Mouse (Mus musculus) intestine, embryonic 16.5 days (tissue): Measurements from ENCODE around the gene Serpina3b. TPM values are rescaled to one million over a fixed set of nuclear protein-coding genes. Genes with fewer than 3 reads are reported as not detected.
A peak's percentile ranks its signal among the peaks of the same experiment; 100 is the strongest.
"Not testable (repeated sequence)": the region's sequence is repeated elsewhere in the genome, so short reads cannot be mapped to it uniquely, and the experiment has no call there.

Experiments
- ATAC-seq: fragments of 200-750 bp; cut with Nextera tagmentation; 2 replicates; pipeline ENCODE4 v1.8.0; 2017; ENCODE audit warnings: moderate TSS enrichment, moderate library complexity
- H3K27ac ChIP-seq: fragments of 300-500 bp; sonication (generic); 2 replicates; pipeline ENCODE4 v1.5.1; 2014; ENCODE audit warnings: mild to moderate bottlenecking, low read length
- H3K27me3 ChIP-seq: fragments of 300-500 bp; sonication (generic); replicated peaks from 2 replicates; pipeline ENCODE4 v1.6.1; 2014; ENCODE audit warnings: low read length, control low read depth, mixed read lengths; ENCODE audit not compliant: control insufficient read depth, insufficient read depth
- H3K36me3 ChIP-seq: fragments of 300-500 bp; sonication (generic); 2 replicates; pipeline ENCODE4 v1.6.1; 2014; ENCODE audit warnings: low read length, control low read depth; ENCODE audit not compliant: control insufficient read depth, insufficient read depth
- H3K4me1 ChIP-seq: fragments of 300-500 bp; sonication (generic); 2 replicates; pipeline ENCODE4 v1.6.1; 2014; ENCODE audit warnings: low read length, control low read depth, mixed read lengths; ENCODE audit not compliant: control insufficient read depth, insufficient read depth
- H3K4me2 ChIP-seq: fragments of 300-500 bp; sonication (generic); 2 replicates; pipeline ENCODE4 v1.6.1; 2014; ENCODE audit warnings: low read depth, low read length, control low read depth
- H3K4me3 ChIP-seq: fragments of 300-500 bp; sonication (generic); 2 replicates; pipeline ENCODE4 v1.5.1; 2014; ENCODE audit warnings: mild to moderate bottlenecking, low read length
- H3K9ac ChIP-seq: fragments of 300-500 bp; sonication (generic); 2 replicates; pipeline ENCODE4 v1.6.1; 2014; ENCODE audit warnings: low read depth, low read length
- H3K9me3 ChIP-seq: fragments of 300-500 bp; sonication (generic); 2 replicates; pipeline ENCODE4 v1.6.1; 2016; ENCODE audit warnings: low read length, control low read depth; ENCODE audit not compliant: control insufficient read depth
- WGBS: fragments of 180-500 bp; shearing (Covaris S2); extraction: QIAGEN DNeasy Blood & Tissue Kit; methylation state at CpG from one replicate; pipeline ENCODE4 v1.1.7; 2014; 5-methylcytosine and 5-hydroxymethylcytosine counted together
- polyA plus RNA-seq: library from polyadenylated mRNA; unstranded; fragments of >200 nt; fragmentation: Nextera tagmentation; extraction: Ambion mirVana; gene quantifications from 2 replicates; pipeline ENCODE4 v1.2.1, GENCODE M21; 2015

Serpina3b gene
- 0.06 TPM in 1 of 2 replicates, not detected in the other for polyA plus RNA-seq

DNA sequence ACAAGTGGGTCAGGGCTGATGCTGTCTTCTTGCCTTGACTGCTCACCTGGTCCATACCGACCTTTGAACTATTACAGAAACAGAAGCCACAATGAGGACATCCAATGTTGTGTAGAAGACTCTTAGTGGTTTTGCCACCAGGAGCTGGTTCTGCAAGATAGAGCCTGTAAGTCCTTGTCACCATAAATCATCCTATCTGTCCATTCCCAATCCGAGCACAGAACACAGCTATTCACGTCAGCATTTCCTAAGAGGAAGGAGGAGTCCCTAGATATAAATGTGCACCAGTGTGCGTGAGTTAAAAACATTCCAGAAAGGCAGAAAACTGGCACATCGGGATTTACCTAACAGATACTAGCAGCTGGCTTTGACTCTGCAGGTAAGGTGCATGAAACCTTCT lies at the start of gene Serpina3b:
Gene Serpina3b, plus strand, starts transcription at position 301 of the 400 bp plus-strand sequence.
- WGBS = 74% methylated on average over 5 of the region's 5 CpGs
- Histone ChIP-seq H3K36me3 (no peaks in the 10 kb centered on the region), H3K27me3 (no peaks in the 10 kb centered on the region), H3K9me3 (no peaks in the 10 kb centered on the region), H3K9ac (no peak within 1 kb of the TSS), H3K4me1 (no peaks in the 10 kb centered on the region), H3K4me2 (no peak within 1 kb of the TSS), H3K27ac (no peak within 1 kb of the TSS), H3K4me3 (no peak within 1 kb of the TSS)
- no peak for ATAC-seq

- H3K9me3 ChIP-seq = no peaks in the 10 kb centered on the region
- no peak for ATAC-seq
- no peak overlapping the region for H3K4me2 ChIP-seq
- WGBS = 72% methylated on average over 2 of the region's 2 CpGs
- no peaks in the 10 kb centered on the region for H3K4me1 ChIP-seq
- no peak overlapping the region for H3K4me3 ChIP-seq
- no peaks in the 10 kb centered on the region for H3K36me3 ChIP-seq
- H3K27me3 ChIP-seq = no peaks in the 10 kb centered on the region
- no peak overlapping the region for H3K27ac ChIP-seq
- H3K9ac ChIP-seq = no peak overlapping the region
Observed at GRCm38 (mm10) chr12:104090119-104090518, 37.7 kb upstream of the Serpina3b start.

DNA sequence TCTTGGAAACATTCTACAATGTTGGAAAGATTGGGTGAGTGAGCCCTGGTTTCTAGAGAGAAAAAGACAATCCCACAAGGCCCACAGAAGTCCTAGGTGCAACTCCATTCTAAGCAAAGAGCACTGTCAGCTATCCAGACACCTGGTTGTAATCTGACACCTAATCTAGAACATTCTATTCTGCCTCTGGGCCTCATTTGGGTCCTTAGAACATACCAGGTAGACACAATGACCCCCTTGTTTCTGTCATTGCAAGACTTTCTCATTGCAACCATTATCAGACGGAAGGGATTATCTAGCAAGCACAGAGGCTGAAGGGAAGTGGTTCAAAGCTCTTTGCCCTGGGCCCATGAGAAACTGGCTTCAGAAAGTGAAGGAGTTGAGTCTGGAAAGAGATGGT lies 36.5 kb upstream of the Serpina3b start:
- Histone ChIP-seq H3K27me3 (no peaks in the 10 kb centered on the region), H3K9ac (no peak overlapping the region), H3K4me1 (no peaks in the 10 kb centered on the region), H3K36me3 (no peaks in the 10 kb centered on the region), H3K9me3 (no peaks in the 10 kb centered on the region), H3K4me2 (no peak overlapping the region), H3K4me3 (no peak overlapping the region), H3K27ac (no peak overlapping the region)
- 75% methylated on average over 1 of the region's 1 CpGs for WGBS
- ATAC-seq = no peak

DNA sequence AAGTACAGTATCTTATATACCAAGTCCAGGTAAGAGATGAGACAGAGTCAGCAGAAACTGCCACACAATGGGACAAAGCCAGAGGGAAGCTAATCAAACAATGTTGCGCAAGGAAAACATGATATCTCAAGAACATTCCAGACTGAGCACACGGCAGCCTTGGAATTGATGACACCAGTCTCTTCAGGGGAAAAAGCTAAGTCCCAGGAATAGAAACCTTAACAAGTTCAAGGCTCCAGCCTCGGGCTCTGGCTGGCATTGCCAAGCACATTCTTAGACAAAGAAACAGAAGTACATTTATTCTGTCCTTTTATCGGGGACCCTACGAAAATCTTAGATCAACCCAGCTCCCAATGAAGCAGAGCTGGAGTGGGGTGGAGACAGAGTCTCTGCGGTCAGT lies 27.0 kb upstream of the Serpina3b start, which contains the start of gene Serpina5:
Gene Serpina5, plus strand, starts transcription at position 346 of the 400 bp plus-strand sequence.
- H3K27ac ChIP-seq = no peak within 1 kb of the TSS
- H3K4me1 ChIP-seq = no peaks in the 10 kb centered on the region
- no peak for ATAC-seq
- WGBS = 81% methylated on average over 6 of the region's 6 CpGs
- H3K27me3 ChIP-seq = 0 out of 2 replicates have a peak, but pooled peaks cover under 1% of the 10 kb centered on the region
- no peaks in the 10 kb centered on the region for H3K9me3 ChIP-seq
- no peak within 1 kb of the TSS for H3K4me3 ChIP-seq
- no peak within 1 kb of the TSS for H3K9ac ChIP-seq
- no peak within 1 kb of the TSS for H3K4me2 ChIP-seq
- no peaks in the 10 kb centered on the region for H3K36me3 ChIP-seq

DNA sequence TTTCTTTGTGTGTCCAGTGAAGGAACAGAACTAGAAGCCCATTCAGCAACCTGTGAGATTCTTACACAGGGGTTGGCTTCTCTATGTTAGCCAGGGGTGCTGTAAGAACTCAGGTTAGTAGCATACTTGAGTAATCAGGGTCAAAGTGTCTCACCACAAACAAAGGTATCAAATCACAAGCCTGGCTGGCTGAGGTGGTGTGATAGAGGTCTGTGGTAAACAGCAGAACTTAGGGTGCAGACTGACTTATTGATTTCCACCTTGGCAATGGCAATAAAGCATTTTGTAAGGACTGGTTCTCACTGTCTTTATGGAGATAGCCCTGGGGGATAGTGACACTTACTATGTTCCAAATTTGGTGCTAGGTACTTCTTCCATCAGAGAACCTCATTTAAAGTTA lies 21.9 kb upstream of the Serpina3b start:
- no peak for ATAC-seq
- no peak overlapping the region for H3K4me2 ChIP-seq
- H3K9me3 ChIP-seq = no peaks in the 10 kb centered on the region
- H3K27me3 ChIP-seq = 0 out of 2 replicates have a peak, but pooled peaks cover 2% of the 10 kb centered on the region
- H3K4me3 ChIP-seq = no peak overlapping the region
- H3K4me1 ChIP-seq = no peaks in the 10 kb centered on the region
- no peaks in the 10 kb centered on the region for H3K36me3 ChIP-seq
- H3K9ac ChIP-seq = no peak overlapping the region
- H3K27ac ChIP-seq = no peak overlapping the region

GRCm38 (mm10) chr12:104106919-104107318 lies 20.9 kb upstream of the Serpina3b start:
- no peak overlapping the region for H3K27ac ChIP-seq
- no peak for ATAC-seq
- H3K4me1 ChIP-seq = no peaks in the 10 kb centered on the region
- H3K4me3 ChIP-seq = no peak overlapping the region
- H3K9ac ChIP-seq = no peak overlapping the region
- H3K27me3 ChIP-seq = 0 out of 2 replicates have a peak, but pooled peaks cover 2% of the 10 kb centered on the region
- H3K36me3 ChIP-seq = no peaks in the 10 kb centered on the region
- no peaks in the 10 kb centered on the region for H3K9me3 ChIP-seq
- H3K4me2 ChIP-seq = no peak overlapping the region

DNA sequence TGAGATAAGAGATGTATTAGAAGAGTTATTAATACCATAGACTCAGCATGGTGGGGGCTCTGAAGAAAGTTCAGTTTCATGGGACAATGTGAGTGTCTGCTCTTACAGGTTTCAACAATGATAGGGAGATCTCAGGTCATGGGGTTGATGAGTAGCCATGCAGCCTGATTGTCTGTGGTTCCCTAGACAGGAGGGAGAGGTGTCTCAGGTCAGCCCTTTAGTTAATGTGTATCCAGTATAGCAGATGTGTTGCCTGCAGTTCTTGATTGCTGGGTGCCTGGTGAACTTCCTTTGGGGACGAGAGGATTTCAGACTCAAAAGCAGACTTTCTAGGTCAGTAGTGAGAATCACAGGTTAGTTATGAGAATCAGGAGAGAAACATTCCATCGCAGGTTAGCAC lies 19.3 kb upstream of the Serpina3b start:
- Histone ChIP-seq H3K4me1 (no peaks in the 10 kb centered on the region), H3K9me3 (no peaks in the 10 kb centered on the region), H3K27me3 (0 out of 2 replicates have a peak, but pooled peaks cover 2% of the 10 kb centered on the region), H3K4me2 (no peak overlapping the region), H3K4me3 (no peak overlapping the region), H3K27ac (no peak overlapping the region), H3K36me3 (no peaks in the 10 kb centered on the region), H3K9ac (no peak overlapping the region)
- 73% methylated on average over 2 of the region's 2 CpGs for WGBS
- no peak for ATAC-seq

DNA sequence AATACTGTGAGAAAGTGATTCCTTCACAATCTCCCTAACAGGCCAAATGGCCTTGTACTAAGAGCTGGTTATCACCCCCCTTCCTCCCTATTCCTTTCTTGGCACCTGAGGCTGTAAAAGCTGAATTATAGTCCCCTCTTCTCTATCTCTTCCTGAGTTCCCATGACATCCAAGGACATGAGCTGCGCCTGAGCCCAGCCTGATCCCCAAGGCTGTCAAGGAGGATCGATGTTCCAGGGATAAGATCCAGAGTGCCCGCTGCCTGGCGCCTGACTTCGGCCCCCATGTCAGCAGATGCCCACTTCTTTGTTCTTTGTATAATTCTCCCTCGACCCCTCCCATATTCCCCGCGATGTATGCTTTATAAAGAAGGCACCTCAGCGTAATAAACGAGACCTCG lies 15.5 kb upstream of the Serpina3b start, which contains the start of gene Serpina3a:
Gene Serpina3a, plus strand, starts transcription at position 392 of the 400 bp plus-strand sequence.
- H3K4me2 ChIP-seq, H3K36me3 ChIP-seq, ATAC-seq, H3K27ac ChIP-seq, H3K4me3 ChIP-seq, H3K4me1 ChIP-seq, H3K9ac ChIP-seq, H3K27me3 ChIP-seq, H3K9me3 ChIP-seq: not testable (repeated sequence)
- WGBS = 87% methylated on average over 11 of the region's 11 CpGs

DNA sequence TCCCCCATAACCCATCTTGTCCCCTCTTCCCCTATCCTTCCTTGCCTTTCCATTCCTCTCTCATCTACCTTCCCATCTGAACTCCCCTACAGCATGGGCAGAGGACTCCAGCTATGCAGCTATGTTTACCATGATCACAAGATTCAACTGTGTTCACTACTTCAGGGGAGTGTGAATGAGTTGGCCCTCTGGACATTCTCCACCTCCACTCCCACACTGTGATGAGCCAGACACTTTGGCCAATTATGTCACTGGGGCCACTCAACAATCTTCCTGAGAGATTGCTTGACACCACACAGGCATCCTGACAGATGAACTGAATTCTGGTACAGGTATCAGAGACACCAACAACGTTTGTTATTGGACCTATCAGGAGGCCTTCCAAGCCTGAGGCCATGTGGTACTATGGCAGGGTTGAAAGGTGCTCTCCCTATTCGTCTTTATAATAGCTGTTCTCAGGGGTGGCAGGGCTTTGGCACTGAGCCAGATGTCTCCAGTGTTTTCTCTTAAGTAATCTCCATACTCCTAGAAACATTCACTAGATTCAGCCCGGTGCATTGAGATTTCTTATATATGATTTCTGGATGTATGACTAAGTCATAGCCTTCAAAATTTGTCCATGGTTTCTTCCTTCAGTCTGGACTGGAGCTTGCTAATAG lies 12.7 kb upstream of the Serpina3b start:
- 37% methylated on average over 3 of the region's 3 CpGs for WGBS
- H3K27me3 ChIP-seq = no peaks in the 10 kb centered on the region

GRCm38 (mm10) chr12:104123097-104123496 lies 4.7 kb upstream of the Serpina3b start:
- Histone ChIP-seq H3K4me3 (no peak overlapping the region), H3K36me3 (no peaks in the 10 kb centered on the region), H3K9ac (no peak overlapping the region), H3K27ac (no peak overlapping the region), H3K4me1 (no peaks in the 10 kb centered on the region), H3K9me3 (no peaks in the 10 kb centered on the region), H3K4me2 (no peak overlapping the region), H3K27me3 (no peaks in the 10 kb centered on the region)
- no peak for ATAC-seq
- 81% methylated on average over 1 of the region's 1 CpGs for WGBS

More for the DNA sequence above, 12.7 kb upstream of the Serpina3b start:
- Histone ChIP-seq H3K27ac (no peak overlapping the region), H3K4me3 (no peak overlapping the region), H3K36me3 (no peaks in the 10 kb centered on the region), H3K4me1 (no peaks in the 10 kb centered on the region), H3K9ac (no peak overlapping the region), H3K9me3 (no peaks in the 10 kb centered on the region), H3K4me2 (no peak overlapping the region)
- ATAC-seq = peak; percentile 33; the same call in 1 of the 2 replicates
